Mouse (Mus musculus) T-cell, adult 2 months (primary cell): ENCODE data around the gene Osbpl8.
"Not testable (repeated sequence)": the region's sequence is repeated elsewhere in the genome, so short reads cannot be mapped to it uniquely, and the experiment has no call there.

Experiments
- DNase-seq: peaks from one replicate; pipeline ENCODE4 v3.0.0; 2022; ENCODE audit warnings: low spot score

Gene Osbpl8

DNA sequence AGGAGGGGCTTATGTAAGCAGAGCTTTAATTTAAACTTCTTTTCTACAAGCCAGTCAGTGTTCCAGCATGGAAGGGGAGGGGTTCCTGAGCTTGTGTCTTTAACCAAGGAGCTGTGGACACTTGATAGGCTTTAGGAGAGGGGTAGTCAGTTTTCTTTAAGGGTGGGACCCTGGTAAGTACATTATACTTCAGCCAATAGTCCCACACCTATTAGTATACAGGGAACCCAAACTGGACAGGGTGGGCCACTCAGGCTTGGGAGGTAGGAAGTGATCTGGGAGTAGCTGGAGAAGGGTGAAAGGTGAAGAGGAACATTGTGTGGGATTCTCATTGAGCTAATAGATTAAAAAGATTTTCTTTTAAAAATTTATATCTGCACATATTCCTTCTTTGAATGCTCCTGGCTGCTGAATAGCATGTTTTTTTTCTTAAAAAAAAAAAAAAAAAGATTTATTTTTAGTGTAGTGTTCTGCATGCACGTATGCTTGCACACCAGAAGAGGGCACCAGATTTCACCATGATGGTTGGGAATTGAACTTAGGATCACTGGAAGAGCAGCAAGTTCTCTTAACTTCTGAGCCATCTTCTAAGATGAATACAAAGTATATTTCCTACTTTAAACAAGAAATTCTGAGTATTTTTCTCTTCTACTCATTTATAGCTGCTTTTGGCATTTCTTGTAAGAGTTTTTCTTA is 21.2 kb downstream of the Osbpl8 start:
- DNase-seq, result no peak

DNA sequence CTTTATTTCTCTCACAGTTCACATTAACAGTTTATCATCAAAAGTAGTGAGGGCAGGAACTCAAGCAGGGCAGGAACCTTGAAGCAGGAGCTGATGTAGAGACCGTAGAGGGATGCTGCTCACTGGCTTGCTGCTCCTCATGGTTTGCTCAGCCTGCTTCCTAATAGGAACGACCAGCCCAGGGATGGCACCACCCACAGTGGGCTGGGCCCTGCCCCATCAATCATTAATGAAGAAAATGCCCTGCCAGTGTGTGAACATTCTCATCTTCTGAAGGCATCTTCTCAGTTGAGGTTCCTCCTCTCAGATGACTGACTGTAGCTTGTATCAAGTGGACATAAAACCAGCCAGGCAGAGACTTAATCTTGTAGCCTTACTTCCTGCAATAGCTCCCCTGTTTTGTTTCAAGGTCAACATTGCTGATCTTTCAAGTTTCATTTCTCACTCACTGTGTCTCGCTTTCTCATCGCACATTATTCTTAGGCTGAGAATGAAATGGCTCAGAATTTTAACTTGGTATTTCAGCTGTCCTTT is 24.5 kb downstream of the Osbpl8 start:
- no peak for DNase-seq

DNA sequence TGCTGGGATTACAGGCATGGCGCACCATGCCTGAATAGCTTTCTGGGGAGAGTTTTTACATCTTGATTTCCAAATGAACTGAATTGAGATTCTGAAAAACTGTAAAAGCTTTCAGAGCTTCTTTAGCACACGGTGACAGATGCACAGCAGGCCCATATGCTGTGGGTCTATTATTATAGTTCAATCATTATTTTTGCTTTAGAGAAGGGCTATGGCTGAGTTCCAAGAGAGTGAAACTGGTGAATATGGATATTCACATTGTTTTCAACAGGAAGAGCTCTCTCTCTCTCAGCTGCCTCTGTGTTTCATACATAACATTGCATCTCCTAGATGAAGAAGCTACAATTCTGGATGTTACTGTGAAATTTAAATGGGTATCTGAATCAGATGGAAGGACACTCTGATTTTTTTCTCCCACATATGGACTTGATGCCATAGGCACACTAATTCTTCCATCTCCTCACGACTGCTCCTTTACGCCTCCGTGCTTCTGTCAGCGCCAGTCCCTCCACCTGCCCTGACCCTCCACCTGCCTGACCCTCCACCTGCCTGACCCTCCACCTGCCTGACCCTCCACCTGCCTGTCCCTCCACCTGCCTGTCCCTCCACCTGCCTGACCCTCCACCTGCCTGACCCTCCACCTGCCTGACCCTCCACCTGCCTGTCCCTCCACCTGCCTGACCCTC is 25.7 kb downstream of the Osbpl8 start:
- no peak for DNase-seq

DNA sequence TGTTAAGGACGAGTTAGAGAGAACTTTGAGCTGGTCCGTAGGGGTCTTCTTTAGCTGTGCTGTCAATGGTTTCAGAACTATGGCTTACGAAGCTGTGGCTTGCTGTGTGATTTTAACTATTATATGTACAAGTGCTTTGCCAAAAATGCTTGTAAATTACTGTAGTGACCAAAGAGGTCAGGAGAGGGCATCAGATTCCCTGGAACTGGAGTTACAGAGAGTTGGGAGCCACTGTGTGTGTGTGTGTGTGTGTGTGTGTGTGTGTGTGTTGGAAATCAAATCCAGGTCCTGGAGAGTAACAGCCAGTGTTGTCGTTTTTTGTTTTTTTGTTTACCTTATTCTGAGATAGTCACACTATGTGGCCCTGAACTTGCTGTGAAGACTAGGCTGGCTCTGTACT is 29.0 kb downstream of the Osbpl8 start:
- no peak for DNase-seq

DNA sequence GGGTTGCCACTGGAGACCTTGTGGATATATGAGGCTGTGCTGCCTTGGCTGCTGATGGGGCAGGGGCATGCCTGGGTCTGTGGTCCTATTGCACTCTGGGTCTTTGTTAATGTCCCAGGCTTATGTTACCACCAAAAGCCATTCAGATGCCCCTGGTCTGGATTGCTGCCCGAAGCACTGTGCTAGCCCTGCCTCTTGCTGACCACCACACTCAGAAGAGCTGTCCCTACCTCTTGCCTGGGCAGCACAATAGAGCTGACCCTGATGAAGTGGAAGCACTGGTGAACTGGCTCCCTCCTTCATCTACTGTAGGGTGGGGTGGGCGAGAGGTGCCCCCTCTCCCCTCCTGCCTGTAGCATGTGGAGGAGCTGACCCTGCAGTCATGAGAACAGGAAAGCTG is 31.6 kb downstream of the Osbpl8 start:
- DNase-seq, result no peak

DNA sequence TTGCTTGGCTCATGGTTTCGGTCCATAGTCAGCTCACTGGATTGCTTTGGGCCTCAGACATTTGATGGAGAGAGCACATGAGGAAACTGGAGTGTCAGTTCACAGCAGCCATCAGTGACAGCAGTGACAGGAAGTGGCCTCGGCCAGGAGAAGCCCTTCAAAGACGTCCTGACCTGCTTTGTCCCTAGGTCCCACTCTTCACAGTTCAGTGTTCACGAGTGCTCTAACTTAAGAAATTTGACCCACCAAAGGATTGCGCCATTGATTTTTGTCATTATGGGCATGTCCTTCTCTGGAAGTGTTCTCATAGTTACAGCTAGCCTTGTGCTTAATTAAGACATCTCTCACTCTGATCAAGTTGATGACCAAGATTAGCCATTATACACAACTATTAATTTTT is 34.2 kb downstream of the Osbpl8 start:
- not testable (repeated sequence) for DNase-seq

DNA sequence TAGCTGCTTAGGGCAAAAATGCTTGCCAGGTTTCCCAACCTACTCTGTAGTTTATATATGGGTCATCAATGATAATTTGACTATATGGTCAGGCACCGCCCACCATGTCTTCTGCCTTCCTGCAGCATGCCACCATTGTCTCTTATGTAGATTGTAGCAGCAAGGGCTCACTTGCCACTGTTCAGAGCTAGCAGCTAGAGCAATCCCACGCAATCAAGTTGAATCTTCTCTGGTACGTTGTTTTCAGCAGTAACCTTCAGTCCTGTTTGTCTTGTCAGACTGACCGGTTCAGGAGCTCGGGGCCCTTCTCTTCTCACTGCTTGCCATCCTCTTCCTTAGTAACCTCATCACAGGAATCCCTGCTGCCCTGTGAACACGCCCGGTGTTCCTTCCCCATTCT is 36.6 kb downstream of the Osbpl8 start:
- no peak for DNase-seq

DNA sequence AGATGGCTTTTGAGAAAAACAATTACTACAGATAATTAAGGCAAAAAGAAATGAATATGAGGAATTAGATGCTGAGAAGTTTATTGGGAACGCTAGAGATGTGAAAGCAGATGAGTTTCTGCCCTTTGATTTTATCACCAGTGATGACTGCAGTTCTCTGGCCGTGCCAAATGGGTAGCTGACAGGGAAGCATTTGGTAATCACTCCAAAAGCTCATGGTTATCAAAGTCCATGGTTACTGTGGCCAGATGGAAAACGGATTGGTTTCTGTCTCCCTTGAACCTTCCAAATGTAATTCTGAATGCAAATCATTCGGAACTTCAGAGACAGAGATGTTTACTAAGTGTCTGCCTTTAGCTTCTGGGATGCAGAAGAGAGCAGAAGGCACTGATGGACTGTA is 37.1 kb downstream of the Osbpl8 start:
- DNase-seq, result no peak

DNA sequence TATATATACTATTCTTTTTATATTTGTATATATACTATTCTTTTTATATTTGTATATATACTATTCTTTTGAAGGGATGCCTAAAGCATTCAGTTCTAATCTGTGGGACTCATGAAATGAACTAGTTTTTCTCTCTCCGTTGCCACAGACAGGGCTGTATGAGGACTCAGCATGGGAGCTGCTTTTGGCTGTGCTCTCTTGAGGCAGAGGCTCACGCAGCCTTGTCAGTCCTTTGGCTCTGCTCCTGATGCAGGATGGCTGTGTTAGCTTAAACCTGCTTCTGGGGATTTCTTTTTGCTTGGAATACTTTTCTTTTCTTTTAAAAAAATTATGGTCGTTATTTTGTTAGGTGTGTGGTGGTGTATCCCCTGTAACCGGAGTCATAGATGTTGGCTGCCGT is 39.5 kb downstream of the Osbpl8 start:
- DNase-seq, result no peak

DNA sequence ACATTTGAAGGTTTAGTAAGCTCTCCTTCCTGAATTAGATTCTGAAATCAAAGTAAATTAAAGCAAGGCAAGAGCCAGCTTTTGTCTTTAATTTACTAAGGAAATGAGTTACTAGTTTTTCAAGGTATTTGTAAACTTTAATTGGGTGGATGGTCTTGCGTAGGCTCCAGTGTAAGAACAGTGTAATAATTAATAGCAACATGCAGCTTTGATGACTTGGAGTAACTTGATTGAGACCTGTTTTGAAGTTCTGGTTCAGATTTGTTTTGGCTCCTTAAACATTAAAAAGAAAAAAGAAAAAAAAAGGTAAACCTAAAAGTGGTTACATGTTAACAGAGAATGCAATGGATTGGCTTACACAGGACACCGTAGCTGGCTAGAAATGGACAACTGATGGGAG is 40.9 kb downstream of the Osbpl8 start:
- no peak for DNase-seq

DNA sequence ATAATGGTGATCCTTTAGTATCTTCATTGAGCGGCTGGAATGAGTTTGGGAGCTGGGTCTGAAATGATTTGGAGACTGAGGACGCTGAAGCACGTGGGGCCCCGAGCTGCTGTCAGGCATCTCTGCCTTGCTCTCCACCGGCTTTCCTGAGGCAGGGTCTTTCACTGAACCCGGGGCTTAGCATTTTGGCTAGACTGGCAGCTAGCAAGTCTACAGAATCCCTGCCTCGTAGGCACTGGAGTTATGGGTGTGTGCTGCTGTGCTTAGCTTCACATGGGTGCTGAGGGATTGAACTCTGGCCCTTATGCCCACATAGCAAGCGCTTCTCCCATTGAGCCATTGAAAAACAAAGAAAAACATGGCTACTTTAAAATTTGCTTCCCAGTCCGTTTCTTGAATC is 42.8 kb downstream of the Osbpl8 start:
- DNase-seq, result no peak

DNA sequence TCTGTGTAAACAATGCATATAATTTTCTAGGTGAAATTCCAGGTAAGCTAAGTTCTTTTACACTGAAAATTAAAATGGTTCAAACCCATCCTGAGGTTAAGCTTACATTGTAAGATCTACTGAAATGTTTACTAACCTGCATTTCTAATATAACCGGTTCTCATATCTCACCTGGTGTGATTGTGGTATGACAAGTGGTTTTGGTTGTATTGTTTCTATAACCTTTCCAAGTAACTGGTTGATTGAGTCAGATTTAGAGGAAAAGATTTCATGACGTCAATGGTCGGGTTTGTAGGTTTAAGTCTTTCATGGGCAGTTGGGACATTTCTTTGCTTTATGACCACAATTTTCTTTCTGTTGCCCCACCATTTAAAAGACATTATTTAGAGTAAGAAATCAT is 49.5 kb downstream of the Osbpl8 start:
- DNase-seq, result peak; percentile 41

DNA sequence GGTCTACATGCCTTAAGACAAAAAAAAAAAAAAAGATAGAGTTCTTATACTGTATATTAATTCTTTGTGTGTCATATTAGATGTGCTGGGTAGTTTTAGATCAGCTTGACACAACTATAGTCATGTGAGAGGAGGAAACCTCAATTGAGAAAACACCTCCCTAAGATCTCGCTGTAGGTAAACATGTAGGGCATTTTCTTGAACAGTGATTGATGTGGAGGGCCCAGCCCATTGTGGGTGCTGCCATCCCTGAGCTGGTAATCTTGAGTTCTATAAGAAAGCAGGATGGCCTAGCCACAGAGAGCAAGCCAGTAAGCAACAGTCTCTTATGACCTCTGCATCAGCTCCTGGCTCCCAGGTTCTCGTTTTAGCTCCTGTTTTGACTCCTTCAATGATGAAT is 50.1 kb downstream of the Osbpl8 start:
- peak; percentile 85 for DNase-seq

DNA sequence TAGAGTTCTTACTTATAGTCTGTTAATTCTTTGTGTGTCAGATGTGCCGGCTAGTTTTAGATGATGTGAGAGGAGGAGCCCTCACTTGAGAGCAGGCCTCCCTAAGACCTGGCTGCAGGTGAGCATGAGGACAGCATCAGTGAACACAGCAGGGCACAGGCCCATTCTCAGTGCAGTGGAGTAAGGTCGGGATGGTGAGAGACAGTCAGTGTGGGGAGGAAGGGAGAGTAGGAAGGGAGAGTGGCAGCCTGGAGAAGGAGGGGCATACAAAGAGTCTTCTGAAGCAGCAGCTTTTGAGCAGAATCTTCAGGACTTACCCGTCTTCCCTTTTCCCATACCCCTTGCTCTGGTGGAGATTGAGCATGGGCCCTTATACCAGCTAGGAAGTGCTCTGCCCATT is 51.0 kb downstream of the Osbpl8 start:
- no peak for DNase-seq

DNA sequence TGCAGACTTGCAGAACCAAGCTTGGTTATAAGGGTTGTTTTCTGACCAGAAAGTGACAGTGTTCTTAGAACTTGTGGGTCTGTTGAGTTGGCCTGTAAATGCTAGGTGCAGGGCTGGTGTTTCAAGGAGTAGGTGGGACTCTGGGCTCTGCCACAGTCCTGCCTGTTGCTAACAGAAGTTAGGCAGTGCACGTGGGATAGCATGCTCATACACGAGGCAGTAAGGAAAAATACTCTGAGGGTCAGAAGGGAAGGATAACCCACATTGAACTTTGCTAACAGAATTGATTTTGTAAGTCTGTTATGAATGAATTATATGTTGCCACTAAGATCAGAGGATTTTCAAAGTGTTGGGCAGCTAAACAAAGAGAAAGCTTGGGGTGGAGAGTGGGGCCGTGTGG is 51.6 kb downstream of the Osbpl8 start:
- DNase-seq, result no peak

DNA sequence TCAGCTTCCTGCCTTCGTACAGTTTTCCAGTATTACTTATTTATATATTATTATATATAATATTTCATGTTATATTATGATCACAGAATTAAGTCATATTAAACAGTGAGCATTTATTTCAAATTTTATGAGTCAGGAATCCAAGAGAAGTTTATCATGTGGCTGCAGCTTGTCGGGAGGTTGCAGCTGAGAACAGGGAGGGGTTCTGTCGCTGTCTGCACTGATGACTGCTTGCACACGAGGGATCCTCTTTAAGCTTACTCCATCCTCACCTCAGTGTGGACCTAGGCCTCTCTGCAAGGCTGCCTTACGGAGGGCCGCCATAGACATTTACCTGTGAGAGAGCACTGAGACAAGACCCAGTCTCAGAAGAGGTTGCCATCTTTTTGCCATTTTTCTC is 58.0 kb downstream of the Osbpl8 start:
- no peak for DNase-seq

DNA sequence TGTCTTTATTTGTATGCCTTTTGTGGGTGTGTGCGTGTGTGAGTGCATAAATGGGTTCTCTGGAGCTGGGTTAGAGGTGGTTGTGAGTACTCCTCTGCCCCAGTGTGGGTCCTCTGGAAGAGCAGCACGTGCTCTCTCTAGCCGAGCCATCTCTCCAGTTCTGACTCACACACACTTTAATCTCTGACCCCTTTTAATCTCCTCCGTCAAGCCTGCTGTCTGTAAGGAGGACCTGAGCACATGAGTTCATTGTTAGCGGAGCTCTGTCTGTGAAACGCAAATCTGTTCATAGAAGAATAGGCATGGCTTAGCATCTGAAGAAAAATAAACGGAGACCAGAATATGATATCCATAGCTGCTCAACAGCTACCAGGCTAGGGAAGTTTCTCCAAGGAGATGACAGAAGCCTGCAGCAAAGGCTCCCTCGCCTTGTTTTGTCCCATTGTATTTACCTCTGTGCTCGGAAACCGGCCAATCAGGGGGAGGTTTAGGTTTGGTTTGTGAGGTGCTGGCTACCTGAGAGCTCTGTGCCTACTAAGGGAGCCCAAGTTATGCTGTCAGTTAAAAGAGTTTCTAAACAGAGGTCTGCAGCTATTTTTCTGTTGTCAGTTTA is 58.8 kb downstream of the Osbpl8 start:
- no peak for DNase-seq

DNA sequence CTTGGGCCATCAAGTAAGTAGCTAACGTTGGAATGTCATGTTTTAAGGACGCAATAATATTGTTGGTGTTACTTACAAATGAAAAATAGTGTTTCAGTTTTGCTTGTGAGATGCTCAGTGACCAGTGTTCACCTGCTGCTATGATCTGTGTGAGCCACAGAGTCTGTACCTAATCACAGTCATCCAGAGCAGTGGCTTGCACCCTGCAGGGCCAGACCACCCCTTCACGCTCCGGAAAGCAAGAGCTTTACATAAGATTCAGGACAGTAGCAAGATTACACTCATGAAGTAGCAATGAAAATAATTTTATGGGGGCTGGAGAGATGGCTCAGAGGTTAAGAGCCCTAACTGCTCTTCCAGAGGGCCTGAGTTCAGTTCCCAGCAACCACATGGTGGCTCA is 60.1 kb downstream of the Osbpl8 start:
- DNase-seq, result no peak

DNA sequence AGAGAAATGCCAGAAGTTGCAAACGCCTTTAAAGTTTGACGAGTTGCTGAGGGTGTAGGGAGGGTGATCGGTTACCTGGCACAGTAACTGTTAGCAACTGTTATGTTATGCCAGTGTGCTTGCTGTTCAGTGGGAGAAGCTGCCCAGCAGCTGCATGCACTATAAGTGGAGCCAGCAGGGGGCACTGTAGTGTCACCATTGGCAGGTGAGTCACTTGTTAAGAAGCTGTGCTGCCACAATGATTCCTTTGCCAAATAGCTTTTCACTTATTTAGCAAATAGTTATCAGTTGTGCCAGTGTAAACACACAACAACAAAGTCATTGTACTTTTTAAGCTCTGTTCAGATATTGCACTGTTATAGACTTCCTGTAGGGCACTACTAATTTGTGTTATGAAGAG is 62.0 kb downstream of the Osbpl8 start:
- DNase-seq, result peak; percentile 85

DNA sequence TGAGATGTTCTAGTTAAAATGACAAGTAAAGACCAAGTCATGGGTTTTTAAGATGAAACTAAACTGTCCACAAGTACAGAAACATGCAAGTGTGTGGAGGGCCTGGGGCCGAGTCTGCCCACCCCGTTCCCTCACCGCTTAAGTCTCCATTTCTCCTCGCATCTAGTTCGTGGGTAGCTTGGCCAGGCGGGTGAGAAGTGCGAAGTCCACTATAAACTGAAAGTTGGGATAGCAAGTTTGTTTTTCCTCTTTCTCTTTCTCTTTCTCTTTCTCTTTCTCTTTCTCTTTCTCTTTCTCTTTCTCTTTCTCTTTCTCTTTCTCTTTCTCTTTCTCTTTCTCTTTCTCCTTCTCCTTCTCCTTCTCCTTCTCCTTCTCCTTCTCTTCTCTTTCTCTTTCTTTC is 67.7 kb downstream of the Osbpl8 start:
- not testable (repeated sequence) for DNase-seq

DNA sequence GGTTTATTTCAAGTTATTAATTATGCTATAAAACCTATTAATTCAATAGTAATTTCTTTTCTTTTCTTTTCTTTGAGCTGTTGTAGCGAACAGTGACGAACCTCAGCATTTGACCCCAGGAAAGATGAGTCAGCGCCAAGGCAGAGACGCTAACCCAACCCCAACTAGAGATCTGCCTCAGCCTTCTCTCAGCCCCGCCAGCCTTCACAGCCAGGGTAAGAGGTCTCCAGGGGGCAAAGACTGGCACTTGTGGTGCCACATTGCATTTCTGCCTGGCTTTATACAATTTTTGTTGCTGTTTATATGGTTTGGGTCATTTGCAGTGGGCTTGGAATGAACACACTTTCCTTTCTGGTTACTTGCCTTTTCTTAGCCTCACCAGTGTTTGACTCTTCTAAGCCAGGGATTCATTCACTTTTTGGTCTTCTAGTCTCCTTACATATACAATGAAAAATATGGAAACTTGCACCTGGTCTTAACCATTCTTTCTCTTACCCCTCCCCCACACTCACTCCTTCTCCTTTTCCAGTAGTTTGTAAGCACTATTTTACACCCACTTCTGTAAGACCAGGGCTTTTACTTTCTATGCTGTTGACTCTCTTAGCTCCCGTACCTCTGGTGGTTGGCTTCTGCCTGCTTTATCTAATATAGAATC is 69.1 kb downstream of the Osbpl8 start:
- no peak for DNase-seq

DNA sequence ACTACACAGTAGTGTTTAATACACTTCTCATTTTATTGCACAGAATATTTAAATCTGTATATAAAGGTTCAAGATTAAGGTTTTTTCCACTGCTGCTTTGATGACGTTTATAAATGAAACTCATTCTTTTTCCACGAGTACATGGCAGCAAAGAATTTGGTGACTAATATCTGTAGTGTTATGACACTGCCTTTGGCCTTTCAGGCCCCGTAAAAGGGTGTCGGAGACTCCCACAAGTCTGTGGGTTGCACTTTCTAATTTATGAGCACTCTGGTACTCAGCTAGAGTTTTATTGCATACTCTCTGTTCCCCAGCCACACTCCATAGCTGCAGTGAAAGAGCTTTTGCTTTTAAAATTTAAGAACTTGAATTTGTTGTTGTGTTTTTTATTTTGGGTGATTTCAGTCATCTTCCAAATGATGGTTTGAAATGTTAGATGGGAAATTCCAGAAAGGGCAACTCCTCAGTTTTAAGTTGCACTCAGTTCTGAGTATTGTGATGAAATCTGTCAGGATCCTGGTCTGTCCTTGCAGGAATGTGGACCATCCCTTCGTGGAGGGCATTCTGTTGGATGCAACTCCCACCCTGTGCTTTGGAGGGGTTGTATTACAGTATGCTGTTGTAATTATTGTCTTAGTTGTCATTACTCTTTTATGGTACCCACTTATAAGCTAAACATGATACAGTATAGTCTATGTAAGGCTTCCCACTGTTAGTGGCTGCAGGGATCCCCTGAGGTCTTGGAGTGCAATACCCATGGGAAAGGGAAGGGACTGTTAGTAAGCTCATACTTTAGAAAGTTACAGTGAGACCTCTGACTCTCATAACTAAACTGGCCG is 70.1 kb downstream of the Osbpl8 start:
- no peak for DNase-seq
